Mouse (Mus musculus): Measurements from ENCODE around the gene Fgf8. TPM values are rescaled to one million over a fixed set of nuclear protein-coding genes. Genes with fewer than 3 reads are reported as not detected.

Fgf8 gene
- polyA plus RNA-seq, 1 experiment, result not detected

GRCm38 (mm10) chr19:45696281-45696600 is 46.5 kb downstream of the Fgf8 start:
- Histone ChIP-seq H3K4me1 (ENCODE audit: control insufficient read depth, insufficient read depth, low read length) (no peaks in the 10 kb centered on the region), H3K27ac (ENCODE audit: control insufficient read depth, insufficient read depth, low read depth, low read length, poor library complexity) (no peak overlapping the region), H3K4me3 (replicated peaks; ENCODE audit: control insufficient read depth, low read depth, low read length) (no peak overlapping the region)
- TF ChIP-seq POLR2A (IDR thresholded peaks at IDR 0.05; ENCODE audit: borderline replicate concordance, control insufficient read depth, low read depth, low read length) (no peak), CTCF (IDR thresholded peaks at IDR 0.05; ENCODE audit: control insufficient read depth, insufficient read depth, low read length) (no peak)
- 54% methylated on average over 6 of the region's 6 CpGs for WGBS

GRCm38 (mm10) chr19:45695496-45696280 is 47.0 kb downstream of the Fgf8 start:
- no peak overlapping the region for H3K27ac ChIP-seq (ENCODE audit: control insufficient read depth, insufficient read depth, low read depth, low read length, poor library complexity)
- WGBS, result 47% methylated on average over 25 of the region's 25 CpGs

GRCm38 (mm10) chr19:45694056-45694455 is 48.7 kb downstream of the Fgf8 start:
- Histone ChIP-seq H3K27ac (ENCODE audit: control insufficient read depth, insufficient read depth, low read depth, low read length, poor library complexity) (no peak overlapping the region), H3K4me3 (replicated peaks; ENCODE audit: control insufficient read depth, low read depth, low read length) (no peak overlapping the region), H3K4me1 (ENCODE audit: control insufficient read depth, insufficient read depth, low read length) (no peaks in the 10 kb centered on the region)
- whole genome bisulfite sequencing, result 37% methylated on average over 3 of the region's 3 CpGs
- TF ChIP-seq CTCF (IDR thresholded peaks at IDR 0.05; ENCODE audit: control insufficient read depth, insufficient read depth, low read length) (no peak), POLR2A (IDR thresholded peaks at IDR 0.05; ENCODE audit: borderline replicate concordance, control insufficient read depth, low read depth, low read length) (no peak)

More at GRCm38 (mm10) chr19:45695496-45696280, 47.0 kb downstream of the Fgf8 start:
- Histone ChIP-seq H3K4me3 (replicated peaks; ENCODE audit: control insufficient read depth, low read depth, low read length) (no peak overlapping the region), H3K4me1 (ENCODE audit: control insufficient read depth, insufficient read depth, low read length) (no peaks in the 10 kb centered on the region)
- no peak for TF ChIP-seq CTCF (IDR thresholded peaks at IDR 0.05; ENCODE audit: control insufficient read depth, insufficient read depth, low read length)
- TF ChIP-seq POLR2A (IDR thresholded peaks at IDR 0.05; ENCODE audit: borderline replicate concordance, control insufficient read depth, low read depth, low read length), result no peak

GRCm38 (mm10) chr19:45692211-45692610 is 50.5 kb downstream of the Fgf8 start:
- Histone ChIP-seq H3K4me1 (ENCODE audit: control insufficient read depth, insufficient read depth, low read length) (no peaks in the 10 kb centered on the region), H3K4me3 (replicated peaks; ENCODE audit: control insufficient read depth, low read depth, low read length) (no peak overlapping the region), H3K27ac (ENCODE audit: control insufficient read depth, insufficient read depth, low read depth, low read length, poor library complexity) (no peak overlapping the region)
- TF ChIP-seq POLR2A (IDR thresholded peaks at IDR 0.05; ENCODE audit: borderline replicate concordance, control insufficient read depth, low read depth, low read length), result no peak
- no peak for TF ChIP-seq CTCF (IDR thresholded peaks at IDR 0.05; ENCODE audit: control insufficient read depth, insufficient read depth, low read length)
- WGBS, result 78% methylated on average over 8 of the region's 8 CpGs

GRCm38 (mm10) chr19:45691001-45691535 is 51.6 kb downstream of the Fgf8 start:
- Histone ChIP-seq H3K4me1 (ENCODE audit: control insufficient read depth, insufficient read depth, low read length) (no peaks in the 10 kb centered on the region), H3K4me3 (replicated peaks; ENCODE audit: control insufficient read depth, low read depth, low read length) (no peak overlapping the region), H3K27ac (ENCODE audit: control insufficient read depth, insufficient read depth, low read depth, low read length, poor library complexity) (no peak overlapping the region)
- 88% methylated on average over 8 of the region's 8 CpGs for WGBS
- TF ChIP-seq CTCF (IDR thresholded peaks at IDR 0.05; ENCODE audit: control insufficient read depth, insufficient read depth, low read length) (no peak), POLR2A (IDR thresholded peaks at IDR 0.05; ENCODE audit: borderline replicate concordance, control insufficient read depth, low read depth, low read length) (no peak)

GRCm38 (mm10) chr19:45687001-45687400 is 55.7 kb downstream of the Fgf8 start:
- TF ChIP-seq CTCF (IDR thresholded peaks at IDR 0.05; ENCODE audit: control insufficient read depth, insufficient read depth, low read length) (no peak), POLR2A (IDR thresholded peaks at IDR 0.05; ENCODE audit: borderline replicate concordance, control insufficient read depth, low read depth, low read length) (no peak)
- 70% methylated on average over 4 of the region's 4 CpGs for WGBS

More at GRCm38 (mm10) chr19:45687001-45687400, 55.7 kb downstream of the Fgf8 start:
- H3K27ac ChIP-seq (ENCODE audit: control insufficient read depth, insufficient read depth, low read depth, low read length, poor library complexity), result no peak overlapping the region
- no peaks in the 10 kb centered on the region for H3K4me1 ChIP-seq (ENCODE audit: control insufficient read depth, insufficient read depth, low read length)
- H3K4me3 ChIP-seq (replicated peaks; ENCODE audit: control insufficient read depth, low read depth, low read length), result no peak overlapping the region

Other genes with a start within 250 kb of the Fgf8 start
- gene Poll, start 182.4 kb downstream of the Fgf8 start, polyA plus RNA-seq (2011; ENCODE audit: insufficient read depth, insufficient read length, low replicate concordance, missing spikeins), result 2.1 and 5.2 TPM in 2 replicates
- 16.1 and 32.6 TPM in 2 replicates for gene Gm17018, start 182.3 kb downstream of the Fgf8 start, polyA plus RNA-seq (2011; ENCODE audit: insufficient read depth, insufficient read length, low replicate concordance, missing spikeins)
- 22.4 and 26.2 TPM in 2 replicates for gene Fbxw4, start 82.6 kb downstream of the Fgf8 start, polyA plus RNA-seq (2011; ENCODE audit: insufficient read depth, insufficient read length, low replicate concordance, missing spikeins)
- 44.1 and 56.0 TPM in 2 replicates for gene Npm3, start 6.7 kb upstream of the Fgf8 start, polyA plus RNA-seq (2011; ENCODE audit: insufficient read depth, insufficient read length, low replicate concordance, missing spikeins)
- 51.4 and 80.8 TPM in 2 replicates for gene Mgea5, start 40.9 kb upstream of the Fgf8 start, polyA plus RNA-seq (2011; ENCODE audit: insufficient read depth, insufficient read length, low replicate concordance, missing spikeins)
- gene Kcnip2, start 73.1 kb upstream of the Fgf8 start, polyA plus RNA-seq (2011; ENCODE audit: insufficient read depth, insufficient read length, low replicate concordance, missing spikeins), result 0.72 TPM in 1 of 2 replicates, not detected in the other

Measured in bone marrow, adult 2 months (tissue).